Mouse (Mus musculus): ENCODE measurements around the gene Gm9936. TPM values are rescaled to one million over a fixed set of nuclear protein-coding genes. Genes with fewer than 3 reads are reported as not detected.
"Not testable (repeated sequence)": the region's sequence is repeated elsewhere in the genome, so short reads cannot be mapped to it uniquely, and the experiment has no call there.

Gene Gm9936
- polyA plus RNA-seq, 1 experiment: not detected

DNA sequence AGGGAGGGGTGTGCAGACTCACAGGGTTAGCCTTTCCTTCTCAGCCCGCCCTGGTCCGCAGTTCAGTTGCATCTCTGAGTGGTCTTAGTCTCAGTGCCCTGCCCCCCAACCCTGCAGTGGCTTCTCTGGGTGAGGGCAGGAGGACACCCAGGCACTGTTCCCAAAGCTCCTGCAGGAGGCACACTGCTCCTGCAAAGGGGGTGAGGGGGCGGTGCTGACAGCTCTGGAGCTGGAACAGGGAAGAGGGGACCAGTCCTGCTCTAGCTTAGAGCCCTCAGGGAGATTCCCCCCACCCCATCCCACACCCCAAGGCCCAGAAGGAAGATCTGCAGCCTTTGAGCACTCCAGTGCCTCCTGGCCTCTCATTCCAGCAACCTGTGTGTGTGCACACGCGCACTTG is 15.8 kb downstream of the Gm9936 start:
- no peak overlapping the region for H3K4me3 ChIP-seq (replicated peaks; ENCODE audit: extremely low read depth, low read depth, low read length)
- no peak for DNase-seq
- TF ChIP-seq CTCF (IDR thresholded peaks at IDR 0.05; ENCODE audit: insufficient read depth, low read length): no peak
- TF ChIP-seq POLR2A (IDR thresholded peaks at IDR 0.05; ENCODE audit: borderline replicate concordance, extremely low read depth, low read depth, low read length): no peak
- 77% methylated on average over 5 of the region's 5 CpGs for WGBS
- no peaks in the 10 kb centered on the region for H3K4me1 ChIP-seq (ENCODE audit: control insufficient read depth, insufficient read depth, low read length)

DNA sequence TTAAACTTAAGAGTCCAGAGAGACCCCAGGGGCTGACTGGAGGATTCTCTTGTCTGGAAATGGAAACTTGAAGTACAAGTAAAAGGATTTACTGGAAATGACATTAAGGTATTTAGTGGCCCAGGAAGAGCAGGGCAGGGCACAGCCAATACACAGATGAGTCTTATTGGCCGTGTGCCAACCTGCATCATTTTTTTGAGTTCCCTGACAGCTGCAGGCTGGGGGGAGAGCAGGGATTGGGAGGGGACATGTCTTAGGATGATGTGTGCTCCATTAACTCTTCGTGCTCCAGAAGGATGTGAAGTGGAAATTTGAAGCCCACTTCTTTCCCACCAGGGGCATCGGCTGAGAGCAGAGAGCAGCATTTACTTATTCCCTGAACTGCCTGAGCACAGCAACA is 16.3 kb downstream of the Gm9936 start:
- not testable (repeated sequence) for H3K4me1 ChIP-seq (ENCODE audit: control insufficient read depth, insufficient read depth, low read length); DNase-seq; H3K4me3 ChIP-seq (replicated peaks; ENCODE audit: extremely low read depth, low read depth, low read length)
- 41% methylated on average over 3 of the region's 3 CpGs for WGBS

DNA sequence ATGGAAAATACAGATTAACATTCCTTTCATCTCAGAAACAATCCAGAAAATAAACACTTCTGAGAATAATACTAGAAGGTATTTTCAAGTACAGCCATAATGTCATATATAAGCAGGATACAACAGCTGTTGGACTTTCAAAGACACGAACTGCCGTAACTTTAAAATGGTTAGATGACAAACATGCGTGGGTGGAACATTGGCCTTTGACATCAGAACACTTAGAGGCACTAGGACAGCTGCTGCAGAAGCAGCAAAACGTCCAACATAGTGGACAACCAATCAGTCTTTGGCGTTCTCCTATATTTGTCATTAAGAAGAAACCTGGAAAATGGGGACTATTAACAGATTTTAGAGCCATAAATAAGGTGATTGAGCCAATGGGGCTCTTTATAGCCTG is 18.0 kb downstream of the Gm9936 start:
- DNase-seq; H3K4me3 ChIP-seq (replicated peaks; ENCODE audit: extremely low read depth, low read depth, low read length); H3K4me1 ChIP-seq (ENCODE audit: control insufficient read depth, insufficient read depth, low read length): not testable (repeated sequence)
- 63% methylated on average over 5 of the region's 5 CpGs for WGBS

DNA sequence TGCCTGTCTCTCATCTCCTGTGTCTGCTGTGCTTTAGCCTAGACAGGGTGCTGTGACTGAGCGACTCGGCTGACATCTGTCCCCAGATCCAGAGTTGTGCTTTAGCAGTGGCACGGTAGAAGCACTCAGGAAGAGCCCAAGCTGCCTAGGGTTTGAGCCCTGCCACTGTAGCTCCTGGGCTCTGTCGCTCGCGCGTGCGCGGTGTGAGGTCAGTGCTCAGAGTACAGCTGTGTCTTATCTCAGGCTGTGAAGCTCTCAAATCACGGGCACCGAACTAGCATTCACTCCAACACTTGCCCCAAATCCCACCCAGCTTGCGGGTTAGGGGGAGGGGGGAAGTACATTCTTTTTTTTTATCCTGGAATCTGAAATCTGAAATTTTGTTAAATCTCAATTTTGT is 21.6 kb downstream of the Gm9936 start:
- no peak for DNase-seq
- Histone ChIP-seq H3K4me3 (replicated peaks; ENCODE audit: extremely low read depth, low read depth, low read length) (no peak overlapping the region), H3K4me1 (ENCODE audit: control insufficient read depth, insufficient read depth, low read length) (no peaks in the 10 kb centered on the region)
- TF ChIP-seq POLR2A (IDR thresholded peaks at IDR 0.05; ENCODE audit: borderline replicate concordance, extremely low read depth, low read depth, low read length): no peak
- TF ChIP-seq CTCF (IDR thresholded peaks at IDR 0.05; ENCODE audit: insufficient read depth, low read length): no peak
- 42% methylated on average over 12 of the region's 12 CpGs for WGBS

DNA sequence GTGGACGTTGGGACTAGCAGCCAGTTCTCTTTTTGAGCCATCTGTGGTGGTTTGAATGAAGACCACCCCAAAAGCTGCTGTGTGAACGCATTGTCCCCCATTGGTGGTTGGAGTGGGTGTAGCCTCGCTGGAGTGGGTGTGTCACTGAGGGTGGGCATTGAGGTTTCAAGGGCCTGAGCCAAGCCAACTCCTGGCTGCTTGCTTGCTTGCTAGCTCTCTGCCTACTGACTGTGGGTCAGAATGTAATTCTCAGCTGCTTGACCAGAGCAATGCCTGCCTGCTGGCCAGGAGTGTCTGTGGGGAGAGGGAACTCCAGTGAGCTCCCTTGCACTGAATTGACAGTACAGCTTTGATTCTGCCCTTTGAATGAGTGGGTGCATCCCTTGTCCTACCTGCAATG is 28.7 kb downstream of the Gm9936 start:
- no peaks in the 10 kb centered on the region; the same call in 1 of the 2 replicates for H3K4me1 ChIP-seq (ENCODE audit: control insufficient read depth, insufficient read depth, low read length)
- no peak overlapping the region for H3K4me3 ChIP-seq (replicated peaks; ENCODE audit: extremely low read depth, low read depth, low read length)
- TF ChIP-seq POLR2A (IDR thresholded peaks at IDR 0.05; ENCODE audit: borderline replicate concordance, extremely low read depth, low read depth, low read length) (no peak), CTCF (IDR thresholded peaks at IDR 0.05; ENCODE audit: insufficient read depth, low read length) (no peak)
- WGBS: 62% methylated on average over 3 of the region's 3 CpGs
- DNase-seq: no peak

DNA sequence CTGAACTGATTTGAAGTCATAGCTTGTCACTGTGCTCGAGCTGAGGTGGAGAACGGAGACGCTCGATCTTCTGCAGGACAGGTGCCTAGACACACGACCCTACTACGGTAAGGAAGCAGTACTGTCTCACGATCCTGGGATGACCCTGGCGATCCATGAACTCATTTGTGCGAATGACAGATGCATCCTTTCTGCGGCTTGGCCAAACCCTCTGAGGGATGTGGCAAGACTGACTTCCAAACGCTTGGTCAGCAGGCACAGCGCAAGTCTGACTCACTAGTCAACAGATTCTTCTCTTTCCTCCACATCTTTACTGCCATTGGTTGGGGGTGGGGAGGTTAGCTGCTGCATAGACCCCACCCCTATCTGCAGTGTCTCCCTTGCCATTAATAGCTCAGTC is 31.1 kb downstream of the Gm9936 start:
- TF ChIP-seq POLR2A (IDR thresholded peaks at IDR 0.05; ENCODE audit: borderline replicate concordance, extremely low read depth, low read depth, low read length) (no peak), CTCF (IDR thresholded peaks at IDR 0.05; ENCODE audit: insufficient read depth, low read length) (no peak)
- H3K4me1 ChIP-seq (ENCODE audit: control insufficient read depth, insufficient read depth, low read length): no peaks in the 10 kb centered on the region; the same call in 1 of the 2 replicates
- DNase-seq: no peak
- no peak overlapping the region for H3K4me3 ChIP-seq (replicated peaks; ENCODE audit: extremely low read depth, low read depth, low read length)
- WGBS: 61% methylated on average over 12 of the region's 12 CpGs

DNA sequence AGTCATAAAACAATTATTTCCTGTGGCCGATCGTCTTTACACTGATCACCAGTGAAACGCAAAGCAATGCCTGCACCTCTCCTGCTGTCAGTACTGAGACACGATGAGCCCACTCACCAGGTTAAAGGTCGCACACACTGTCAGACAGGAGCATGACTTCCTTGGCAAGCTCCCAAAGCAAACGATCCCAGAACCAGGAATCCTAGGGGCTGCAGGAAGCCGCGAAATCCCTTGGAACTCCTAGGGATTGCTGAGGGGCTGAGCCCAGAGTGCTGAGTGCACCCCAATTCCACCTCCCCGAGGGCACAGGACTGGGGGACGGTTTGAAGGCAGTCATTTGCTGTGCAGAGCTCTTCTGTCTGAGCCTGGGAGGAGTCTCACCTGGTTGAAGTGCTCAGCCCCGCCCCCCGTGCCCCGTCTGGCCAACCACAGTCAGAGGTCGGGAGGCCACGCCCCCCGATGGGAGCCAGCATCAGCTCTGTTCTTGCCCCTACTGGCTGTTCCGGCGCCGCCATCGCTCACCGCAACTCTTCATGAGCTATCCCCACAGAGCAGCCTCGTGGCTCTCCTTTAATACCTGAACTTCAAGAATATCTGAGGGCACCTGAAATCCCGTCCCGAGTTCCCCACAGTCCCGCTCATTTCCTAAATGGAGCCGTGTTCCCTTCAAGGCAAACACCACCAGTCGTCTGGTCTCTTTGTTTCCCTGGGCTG is 32.3 kb downstream of the Gm9936 start:
- WGBS: 7% methylated on average over 27 of the region's 27 CpGs
- Histone ChIP-seq H3K4me1 (ENCODE audit: control insufficient read depth, insufficient read depth, low read length) (no peaks in the 10 kb centered on the region; the same call in 1 of the 2 replicates), H3K4me3 (replicated peaks; ENCODE audit: extremely low read depth, low read depth, low read length) (peak overlapping the region; percentile 36)
- TF ChIP-seq CTCF (IDR thresholded peaks at IDR 0.05; ENCODE audit: insufficient read depth, low read length) (no peak), POLR2A (IDR thresholded peaks at IDR 0.05; ENCODE audit: borderline replicate concordance, extremely low read depth, low read depth, low read length) (no peak)
- DNase-seq: peak; percentile 53

DNA sequence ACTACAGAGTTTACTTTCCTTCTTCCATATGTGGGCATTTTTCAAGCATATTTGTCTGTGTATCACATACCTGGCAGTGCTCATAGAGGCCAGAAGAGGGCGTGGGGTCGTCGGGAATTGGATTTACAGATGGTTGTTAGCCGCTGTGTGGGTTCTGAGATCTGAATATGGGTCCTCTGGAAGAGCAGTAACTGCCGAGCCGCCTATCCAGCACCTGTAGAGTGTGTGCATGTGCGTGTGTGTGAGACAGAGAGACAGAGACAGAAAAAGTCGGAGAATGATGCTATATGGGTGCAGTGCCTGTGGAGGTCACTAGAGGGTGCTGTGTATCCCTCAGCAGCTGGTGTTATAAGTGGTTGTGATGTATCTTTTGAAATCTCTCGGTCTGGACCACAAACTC is 34.3 kb downstream of the Gm9936 start:
- Histone ChIP-seq H3K4me3 (replicated peaks; ENCODE audit: extremely low read depth, low read depth, low read length) (no peak overlapping the region), H3K4me1 (ENCODE audit: control insufficient read depth, insufficient read depth, low read length) (no peaks in the 10 kb centered on the region; the same call in 1 of the 2 replicates)
- TF ChIP-seq CTCF (IDR thresholded peaks at IDR 0.05; ENCODE audit: insufficient read depth, low read length): peak; percentile 65
- TF ChIP-seq POLR2A (IDR thresholded peaks at IDR 0.05; ENCODE audit: borderline replicate concordance, extremely low read depth, low read depth, low read length): no peak
- peak; percentile 43 for DNase-seq
- WGBS: 10% methylated on average over 9 of the region's 9 CpGs

DNA sequence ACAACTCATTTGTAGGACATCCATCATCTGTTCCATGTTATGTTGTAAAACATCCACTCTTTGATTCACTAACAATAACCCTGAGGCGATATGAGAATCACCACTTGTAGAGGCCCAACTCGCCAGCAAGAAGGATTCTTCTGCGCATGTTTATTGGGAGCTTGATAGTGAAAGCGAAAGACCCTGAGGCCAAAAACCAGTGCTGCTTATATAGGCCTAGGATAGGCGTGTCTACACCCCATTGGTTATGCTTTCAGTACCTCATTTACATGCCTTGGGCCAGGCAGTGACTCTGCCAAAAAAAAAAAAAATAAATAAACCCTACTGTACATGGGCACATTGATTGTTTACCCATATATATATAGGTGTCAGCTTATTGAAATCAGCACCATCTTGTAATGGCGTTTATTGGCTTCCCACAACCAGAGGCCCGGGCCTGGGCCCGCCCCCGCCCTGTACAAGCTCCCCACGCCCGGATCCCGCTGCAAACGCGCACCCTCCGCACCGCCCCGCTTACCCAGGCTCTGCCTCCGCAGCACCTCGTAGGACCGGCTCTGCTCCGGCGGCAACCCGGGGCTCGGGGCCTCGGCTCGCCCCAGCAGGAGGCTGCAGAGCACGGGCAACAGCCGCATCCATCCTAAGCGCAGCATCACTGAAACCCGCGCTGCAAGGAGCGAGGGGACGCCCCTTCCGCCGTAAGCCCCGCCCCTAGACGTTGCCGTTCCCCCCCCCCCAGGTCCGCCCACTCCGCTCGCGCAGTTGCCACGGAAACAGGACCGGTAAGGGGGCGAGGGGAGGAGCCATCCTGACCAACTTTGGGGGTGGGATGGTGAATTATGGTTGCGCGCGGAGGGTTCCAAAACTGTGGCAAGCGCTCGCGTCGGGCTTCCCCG is 35.4 kb downstream of the Gm9936 start, which contains the start of gene 1500011B03Rik:
Gene 1500011B03Rik, minus strand, starts transcription at position 673 of the 893 bp plus-strand sequence.
- 10% methylated on average over 53 of the region's 53 CpGs for WGBS
- peak within 1 kb of the TSS; percentile 65 for H3K4me3 ChIP-seq (replicated peaks; ENCODE audit: extremely low read depth, low read depth, low read length)
- peak; percentile 54 for DNase-seq
- no peak for TF ChIP-seq CTCF (IDR thresholded peaks at IDR 0.05; ENCODE audit: insufficient read depth, low read length)
- no peak for TF ChIP-seq POLR2A (IDR thresholded peaks at IDR 0.05; ENCODE audit: borderline replicate concordance, extremely low read depth, low read depth, low read length)
- H3K4me1 ChIP-seq (ENCODE audit: control insufficient read depth, insufficient read depth, low read length): no peaks in the 10 kb centered on the region; the same call in 1 of the 2 replicates

DNA sequence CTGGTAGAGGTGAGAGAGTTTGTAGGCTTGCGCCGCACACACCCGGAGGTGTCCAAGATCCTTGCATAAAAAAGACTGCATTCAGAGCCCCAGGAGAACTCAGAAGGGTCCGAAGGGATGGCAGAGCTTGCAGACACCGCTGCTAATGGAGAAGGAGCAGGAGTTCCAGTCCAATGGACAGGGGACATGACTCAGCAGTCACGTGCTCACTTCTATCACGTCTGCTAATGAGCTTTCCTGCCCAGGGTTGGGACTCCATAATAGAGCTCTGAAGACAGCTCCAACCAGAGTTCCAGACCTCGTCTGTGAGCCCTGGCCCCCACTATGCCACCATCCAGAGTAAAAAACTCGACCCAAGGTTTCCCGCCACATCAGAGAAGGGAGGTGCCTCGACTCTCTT is 40.4 kb downstream of the Gm9936 start:
- Histone ChIP-seq H3K4me1 (ENCODE audit: control insufficient read depth, insufficient read depth, low read length) (no peaks in the 10 kb centered on the region), H3K4me3 (replicated peaks; ENCODE audit: extremely low read depth, low read depth, low read length) (no peak overlapping the region)
- DNase-seq: no peak
- WGBS: 75% methylated on average over 11 of the region's 11 CpGs
- TF ChIP-seq POLR2A (IDR thresholded peaks at IDR 0.05; ENCODE audit: borderline replicate concordance, extremely low read depth, low read depth, low read length) (no peak), CTCF (IDR thresholded peaks at IDR 0.05; ENCODE audit: insufficient read depth, low read length) (no peak)

All from lung, adult 2 months (tissue).